Mouse (Mus musculus) heart, adult 11 months (tissue): ENCODE results near the gene Ankrd9.

ENCODE experiments used
- DNase-seq: peaks from one replicate; pipeline ENCODE4 v3.0.0; 2022

Ankrd9 gene

GRCm38 (mm10) chr12:110954351-110954991, 24.4 kb downstream of the Ankrd9 start:
- DNase-seq = no peak

- DNase-seq = no peak
These were observed 24.9 kb downstream of the Ankrd9 start for GRCm38 (mm10) chr12:110953900-110954299.

GRCm38 (mm10) chr12:110953443-110953842, 25.4 kb downstream of the Ankrd9 start:
- no peak for DNase-seq

- no peak for DNase-seq
These were observed 26.0 kb downstream of the Ankrd9 start for GRCm38 (mm10) chr12:110952628-110953385.

GRCm38 (mm10) chr12:110951236-110951635, 27.6 kb downstream of the Ankrd9 start:
- DNase-seq = no peak

GRCm38 (mm10) chr12:110950151-110950550, 28.7 kb downstream of the Ankrd9 start:
- no peak for DNase-seq

- peak; percentile 94 for DNase-seq
These were observed 29.4 kb downstream of the Ankrd9 start for GRCm38 (mm10) chr12:110949410-110949809.

- DNase-seq = peak; percentile 94
These were observed 30.0 kb downstream of the Ankrd9 start for GRCm38 (mm10) chr12:110948910-110949201.

- no peak for DNase-seq
These were observed 30.5 kb downstream of the Ankrd9 start for GRCm38 (mm10) chr12:110948082-110948909.

GRCm38 (mm10) chr12:110946216-110946615, 32.6 kb downstream of the Ankrd9 start:
- DNase-seq = no peak

GRCm38 (mm10) chr12:110940869-110941268, 38.0 kb downstream of the Ankrd9 start:
- DNase-seq = no peak

- no peak for DNase-seq
These were observed 39.5 kb downstream of the Ankrd9 start for GRCm38 (mm10) chr12:110939385-110939784.

GRCm38 (mm10) chr12:110937496-110937895, 41.3 kb downstream of the Ankrd9 start:
- DNase-seq = no peak

GRCm38 (mm10) chr12:110935983-110936620, 42.7 kb downstream of the Ankrd9 start:
- peak; percentile 97 for DNase-seq

- peak; percentile 92 for DNase-seq
These were observed 46.0 kb downstream of the Ankrd9 start for GRCm38 (mm10) chr12:110932820-110933219.
